Mouse (Mus musculus) adrenal gland, adult 8-10 months (tissue): ENCODE results near the gene Scrn2. TPM values are rescaled to one million over a fixed set of nuclear protein-coding genes. Genes with fewer than 3 reads are reported as not detected.

Experiments
- DNase-seq: peaks from one replicate; pipeline ENCODE4 v3.0.0; 2022
- total RNA-seq, 4 experiments: library from RNA; stranded (reverse); gene quantifications; 2 replicates each; pipeline ENCODE4 v1.2.4; 2022

Gene Scrn2
- total RNA-seq, 4 experiments from 2014 or later, result 19.4 to 40.6 (median 31.8) TPM

- no peak for DNase-seq
Measured at GRCm38 (mm10) chr11:97018583-97019344, 11.0 kb upstream of the Scrn2 start.

DNA sequence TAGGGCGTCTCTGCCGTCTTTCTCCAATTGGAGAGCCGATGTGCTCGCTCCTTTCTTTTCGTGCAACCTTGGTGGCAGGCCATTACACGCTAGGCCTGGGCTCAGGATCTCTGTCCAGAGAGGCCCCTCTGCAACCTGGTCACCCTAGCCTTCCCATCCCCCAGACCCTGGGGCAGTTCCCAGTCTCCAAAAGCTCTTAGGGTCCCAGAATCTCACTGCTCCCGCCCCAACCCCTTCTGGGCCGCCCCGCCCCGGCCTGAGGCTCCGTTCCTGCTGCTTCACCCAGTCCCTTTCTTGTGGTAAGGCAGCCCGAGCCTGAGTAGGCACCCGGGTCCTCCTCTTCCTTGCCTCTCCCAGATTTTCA, 10.4 kb upstream of the Scrn2 start:
- DNase-seq, result no peak

DNA sequence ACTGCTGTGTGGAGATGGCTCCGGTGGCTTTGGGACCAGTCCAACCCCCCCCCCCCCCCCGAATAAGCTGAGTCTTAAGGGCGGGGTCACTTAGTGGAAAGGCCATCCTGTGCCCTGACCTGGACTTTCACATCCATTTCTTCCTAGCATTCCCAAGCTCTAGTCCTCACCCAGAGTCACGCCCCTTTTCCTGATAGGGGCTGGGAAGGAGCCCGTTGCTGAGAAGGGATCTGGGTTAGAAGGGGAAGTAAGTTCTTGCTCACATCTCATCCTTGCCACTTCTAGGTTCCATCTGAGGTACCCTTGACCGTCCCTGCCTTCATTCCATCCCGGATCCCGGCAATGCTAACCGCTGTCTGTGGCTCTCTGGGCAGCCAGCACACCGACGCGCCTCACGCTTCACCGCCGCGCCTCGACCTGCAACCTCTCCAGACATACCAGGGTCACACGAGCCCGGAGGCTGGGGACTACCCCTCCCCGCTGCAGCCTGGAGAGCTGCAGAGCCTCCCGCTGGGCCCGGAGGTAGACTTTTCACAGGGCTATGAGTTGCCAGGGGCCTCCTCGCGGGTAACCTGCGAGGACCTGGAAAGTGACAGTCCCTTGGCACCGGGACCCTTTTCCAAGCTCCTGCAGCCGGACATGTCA, 8.5 kb upstream of the Scrn2 start:
- no peak for DNase-seq

- peak; percentile 50 for DNase-seq
Measured at GRCm38 (mm10) chr11:97021873-97022484, 7.8 kb upstream of the Scrn2 start.

GRCm38 (mm10) chr11:97024977-97025376, 4.8 kb upstream of the Scrn2 start:
- no peak for DNase-seq

- peak; percentile 69 for DNase-seq
Measured at GRCm38 (mm10) chr11:97025721-97026344, 3.9 kb upstream of the Scrn2 start.

DNA sequence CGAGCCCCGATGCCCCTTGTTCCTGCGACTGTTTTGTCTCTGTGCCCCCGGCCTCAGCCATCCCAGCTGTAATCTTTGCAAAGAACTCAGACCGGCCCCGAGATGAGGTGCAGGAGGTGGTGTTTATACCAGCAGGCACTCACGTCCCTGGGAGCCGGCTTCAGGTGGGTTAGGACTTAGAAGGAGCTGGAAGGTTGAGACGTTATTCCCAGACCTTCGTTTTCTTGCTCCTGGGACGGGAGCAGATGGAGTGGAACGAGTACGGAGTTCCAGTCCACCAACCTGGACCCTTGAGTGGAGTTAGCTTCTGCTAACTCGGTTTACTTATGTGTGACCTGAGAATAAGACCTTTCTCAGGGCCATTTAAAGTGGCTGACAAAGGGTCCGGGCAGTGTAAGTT, 688 bp downstream of the Scrn2 start:
- DNase-seq, result no peak

DNA sequence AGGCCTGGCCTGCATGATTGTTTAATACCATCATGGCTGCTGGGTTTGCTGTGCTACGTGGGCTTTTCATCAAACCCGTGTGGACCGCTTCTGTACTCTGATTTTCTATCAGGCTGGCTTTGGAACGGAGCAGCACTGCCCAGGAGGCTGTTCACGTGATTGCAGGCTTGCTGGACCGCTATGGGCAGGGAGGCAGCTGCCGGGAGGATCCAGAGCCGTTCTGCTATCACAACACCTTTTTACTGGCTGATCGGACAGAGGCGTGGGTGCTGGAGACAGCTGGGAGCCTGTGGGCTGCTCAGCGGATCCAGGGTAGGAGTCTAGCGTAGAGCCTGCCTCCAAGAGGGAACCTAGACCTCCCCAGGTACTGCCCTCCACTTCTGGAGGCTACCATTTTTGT, 2.2 kb downstream of the Scrn2 start:
- no peak for DNase-seq

GRCm38 (mm10) chr11:97032499-97032898, 2.8 kb downstream of the Scrn2 start:
- DNase-seq, result no peak

DNA sequence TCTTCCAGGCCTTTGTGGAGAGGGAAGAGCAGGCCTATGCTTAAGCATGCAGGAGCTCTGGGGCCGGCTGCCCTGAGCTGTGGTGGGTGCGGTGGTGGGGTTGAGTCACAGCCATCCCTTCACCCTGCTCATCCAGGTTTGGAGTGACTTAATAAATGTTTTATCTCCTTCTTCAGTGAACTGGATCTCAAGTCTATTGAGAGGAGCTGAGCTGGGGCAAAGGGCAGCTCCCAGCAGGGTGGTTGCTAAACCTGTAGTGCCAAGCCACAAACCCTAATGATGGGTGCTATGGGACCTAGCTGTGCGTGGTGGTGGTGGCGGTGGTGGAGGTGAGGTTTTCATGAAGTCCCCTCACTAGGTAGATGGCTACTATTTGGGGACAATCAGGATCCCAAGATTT, 4.0 kb downstream of the Scrn2 start:
- DNase-seq, result no peak

GRCm38 (mm10) chr11:97036141-97036540, 6.4 kb downstream of the Scrn2 start:
- DNase-seq, result no peak

GRCm38 (mm10) chr11:97038881-97039280, 9.1 kb downstream of the Scrn2 start:
- DNase-seq, result peak; percentile 43

GRCm38 (mm10) chr11:97040301-97041021, 10.7 kb downstream of the Scrn2 start:
- no peak for DNase-seq

DNA sequence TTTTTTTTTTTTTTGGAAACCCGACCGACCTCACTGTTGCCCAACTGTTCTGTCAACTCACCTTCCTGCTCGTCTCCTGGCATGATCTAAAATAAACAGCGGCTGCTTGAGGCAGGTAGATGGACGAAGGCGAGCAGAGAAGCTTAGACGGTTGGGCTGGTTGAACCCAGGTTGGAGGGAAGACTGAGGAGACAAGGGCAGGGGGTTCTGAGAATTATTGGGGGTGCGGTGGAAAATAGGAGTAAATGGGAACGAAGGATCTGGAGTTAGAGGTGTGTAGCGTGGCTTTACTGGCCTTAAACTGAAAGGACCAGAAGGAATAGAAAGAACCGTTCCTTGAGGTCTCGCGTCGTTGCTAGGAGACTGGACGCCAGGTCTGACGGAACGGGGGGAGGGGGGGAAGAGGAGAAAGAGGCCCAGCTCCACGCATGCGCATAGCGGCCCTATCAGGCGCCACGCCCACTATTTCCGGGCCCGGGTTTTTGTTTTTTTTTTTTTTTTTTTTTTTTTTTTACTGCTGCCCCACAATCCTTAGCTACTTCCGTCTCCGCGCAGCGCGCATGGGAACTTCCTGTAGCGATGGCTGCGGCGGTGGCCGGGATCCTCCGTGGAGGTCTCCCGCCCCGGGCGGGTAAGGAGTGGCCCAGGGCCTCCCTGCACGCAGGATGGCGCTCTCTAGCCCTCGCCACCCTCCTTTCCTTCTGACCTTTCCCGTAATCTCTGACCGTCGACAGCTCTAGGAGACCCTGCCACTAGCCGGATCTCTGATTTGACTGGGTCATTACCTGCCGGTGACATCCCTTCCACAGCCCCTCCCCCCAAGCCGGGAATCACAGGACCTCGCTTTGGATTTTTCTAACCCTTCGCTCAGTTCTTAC, 11.5 kb downstream of the Scrn2 start, which contains the start of the genes Lrrc46 and Mrpl10:
Gene Lrrc46 (minus strand): TSS at position 386 of the 878 bp plus-strand sequence.
Gene Mrpl10 (plus strand): TSS at position 539 of the 878 bp plus-strand sequence.
- peak; percentile 75 for DNase-seq

- DNase-seq, result no peak
Measured at GRCm38 (mm10) chr11:97044902-97045301, 15.2 kb downstream of the Scrn2 start.

DNA sequence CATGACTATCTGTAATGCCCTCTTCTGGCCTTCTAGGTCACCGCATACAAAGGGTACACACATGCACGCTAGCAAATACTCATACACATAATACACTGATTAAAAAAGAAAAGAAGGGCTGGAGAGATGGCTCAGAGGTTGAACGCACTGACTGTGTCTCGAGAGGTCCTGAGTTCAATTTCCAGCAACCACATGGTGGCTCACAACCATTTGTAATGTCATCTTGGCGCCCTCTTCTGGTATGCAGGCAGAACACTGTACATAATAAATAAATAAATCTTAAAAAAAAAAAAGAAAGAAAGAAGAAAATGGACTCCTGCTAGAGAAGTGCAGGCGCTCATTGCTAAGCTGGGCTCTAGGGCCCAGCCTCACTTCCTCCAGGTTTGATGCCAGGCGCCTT, 16.1 kb downstream of the Scrn2 start:
- no peak for DNase-seq

DNA sequence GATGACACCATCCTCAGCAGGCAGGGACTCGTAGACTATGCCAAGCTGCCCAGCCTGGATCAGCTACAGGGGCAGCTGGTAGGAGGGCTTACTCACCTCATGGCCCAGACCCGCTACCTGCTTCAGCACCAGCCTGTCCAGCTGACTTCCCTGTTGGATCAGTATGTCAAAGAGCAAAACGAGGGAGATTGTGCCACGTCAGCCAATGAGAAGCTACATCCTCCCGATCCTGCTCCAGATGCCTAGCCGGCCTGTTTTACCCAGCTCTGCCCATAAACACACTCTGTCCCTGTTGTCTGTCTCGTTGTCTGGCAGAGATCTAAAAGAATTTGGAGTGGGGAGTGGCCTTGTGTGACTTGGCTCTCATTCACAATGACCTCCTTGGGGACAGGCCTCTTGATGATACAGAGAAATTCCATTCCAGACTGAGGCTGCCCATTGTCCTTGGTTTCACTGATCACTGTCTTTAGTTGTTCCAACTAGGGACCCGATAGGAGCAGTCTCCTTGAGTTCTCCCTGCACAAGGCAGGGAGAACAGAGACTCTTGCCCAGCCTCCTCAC, 18.4 kb downstream of the Scrn2 start:
- DNase-seq, result peak; percentile 80

DNA sequence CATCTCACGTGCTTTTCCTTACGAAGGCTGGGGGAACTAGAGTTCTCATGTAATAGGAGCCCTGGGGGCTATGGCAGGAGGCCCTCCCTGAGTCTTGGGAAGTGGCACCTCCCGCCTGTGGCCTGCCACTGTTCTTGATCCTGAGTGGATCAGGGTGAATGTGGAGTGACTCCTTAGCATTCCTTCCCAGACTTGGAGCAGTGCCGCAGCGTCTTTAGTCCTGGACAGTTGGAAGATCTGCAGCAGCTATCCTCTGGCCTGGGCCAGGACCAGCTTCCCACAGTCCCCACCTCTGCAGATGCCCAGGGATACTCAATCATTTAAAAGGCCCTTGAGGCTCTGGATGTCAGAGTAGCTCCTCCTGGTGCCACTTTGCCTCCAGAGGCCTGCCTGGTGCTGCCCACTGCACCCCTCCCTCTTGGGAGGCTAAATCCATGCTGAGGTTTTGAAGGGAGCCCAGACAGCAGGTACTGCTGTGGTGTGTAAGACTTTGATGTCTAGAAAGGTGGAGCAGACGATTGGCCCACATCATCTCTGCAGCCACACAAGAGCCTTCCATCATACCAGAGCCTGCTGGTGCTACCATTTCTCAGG, 19.9 kb downstream of the Scrn2 start:
- no peak for DNase-seq

DNA sequence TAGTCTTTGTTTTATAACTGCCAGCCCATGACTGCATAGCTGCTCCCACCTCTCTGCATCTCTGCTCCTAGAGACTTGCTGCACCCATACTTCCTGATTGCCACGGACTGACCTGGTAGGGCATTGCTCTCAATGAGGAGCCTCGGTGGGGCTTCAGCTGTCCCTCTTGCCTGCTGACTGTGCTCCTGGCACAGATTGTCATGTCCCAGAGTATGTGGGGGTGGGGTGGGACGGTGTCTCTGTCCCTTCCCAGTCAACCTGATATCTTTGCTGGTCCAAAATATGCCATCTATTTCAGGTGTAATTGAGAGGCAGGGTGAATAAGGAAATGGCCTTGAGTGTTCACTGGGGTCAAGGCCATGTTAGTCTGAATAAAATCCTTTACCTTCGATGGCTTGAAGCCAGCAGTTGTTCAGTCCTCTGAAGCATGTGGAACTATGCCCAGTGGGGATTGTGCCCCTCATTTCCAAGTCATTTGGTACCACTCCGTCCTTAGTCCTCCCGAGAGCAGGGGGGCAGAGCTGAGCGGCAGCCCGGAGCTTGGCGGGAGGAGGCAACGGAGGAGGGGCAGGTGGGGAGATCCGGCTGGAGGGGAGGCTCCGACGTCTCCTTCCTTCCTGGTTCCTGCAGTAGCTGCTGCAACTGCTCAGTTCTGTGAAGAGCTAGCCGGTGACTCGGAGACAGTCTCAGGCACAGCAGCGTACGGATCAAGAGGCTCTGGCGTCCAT, 20.6 kb downstream of the Scrn2 start, which contains the start of gene Osbpl7:
Gene Osbpl7 (plus strand): TSS at position 413 of the 728 bp plus-strand sequence.
- DNase-seq, result peak; percentile 75
